Mouse (Mus musculus): ENCODE measurements around the gene Slc46a1. TPM values are rescaled to one million over a fixed set of nuclear protein-coding genes. Genes with fewer than 3 reads are reported as not detected.

Slc46a1 gene
- polyA plus RNA-seq, 1 experiment from 2014 or later, result 7.8 TPM

DNA sequence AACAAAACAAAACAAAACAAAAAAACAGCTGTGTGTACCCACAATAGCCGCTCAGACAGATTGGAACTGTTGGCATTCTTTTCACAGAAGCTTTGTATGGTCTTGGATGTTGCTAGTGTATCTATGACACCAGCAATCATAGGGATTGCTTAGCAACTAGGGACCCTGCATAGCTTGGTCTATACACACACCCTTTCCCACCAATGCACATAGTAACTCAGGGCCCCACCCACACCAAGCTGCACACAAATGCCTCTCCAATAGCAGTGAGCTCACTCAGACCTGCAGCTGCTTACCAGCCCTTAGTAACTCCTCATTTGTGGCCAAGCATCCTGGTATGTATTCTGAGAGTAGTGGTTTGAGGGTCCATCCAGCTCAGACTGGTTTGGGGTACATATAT is 17.3 kb upstream of the Slc46a1 start:
- H3K4me1 ChIP-seq (ENCODE audit: control insufficient read depth, insufficient read depth, low read length), result no peaks in the 10 kb centered on the region
- H3K27me3 ChIP-seq (ENCODE audit: control insufficient read depth, insufficient read depth, low read length), result no peaks in the 10 kb centered on the region
- no peak overlapping the region for H3K4me2 ChIP-seq
- H3K4me3 ChIP-seq (ENCODE audit: low read depth, low read length), result no peak overlapping the region
- no peak for ATAC-seq (replicated peaks; ENCODE audit: insufficient number of reproducible peaks, low FRiP score, low TSS enrichment)
- H3K9me3 ChIP-seq (replicated peaks; ENCODE audit: control insufficient read depth, low read length), result no peaks in the 10 kb centered on the region
- H3K36me3 ChIP-seq (ENCODE audit: control insufficient read depth, insufficient read depth, low read length), result no peaks in the 10 kb centered on the region
- no peak overlapping the region for H3K9ac ChIP-seq (ENCODE audit: low read depth, low read length)
- no peak overlapping the region for H3K27ac ChIP-seq (ENCODE audit: low read depth, low read length)
- WGBS (ENCODE audit: insufficient replicate concordance), result 87% methylated on average over 1 of the region's 1 CpGs

DNA sequence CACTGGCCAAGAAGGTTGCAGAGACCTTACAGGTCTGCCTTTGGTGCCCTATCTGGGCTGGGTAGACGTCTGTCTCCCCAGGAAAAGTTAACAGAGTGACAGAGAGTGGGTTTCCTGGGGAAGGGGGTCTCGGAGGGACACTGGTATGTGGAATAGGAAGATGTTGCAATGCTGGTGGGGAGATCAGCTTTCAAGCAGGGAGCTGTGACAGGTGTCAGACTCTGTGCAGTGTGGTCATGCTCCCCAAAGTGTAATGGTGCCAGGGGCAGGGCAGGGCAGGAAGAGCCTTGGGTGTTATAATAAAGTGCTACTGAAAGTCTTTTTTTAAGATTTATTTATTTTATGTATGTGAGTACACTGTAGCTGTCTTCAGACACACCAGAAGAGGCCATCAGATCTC is 15.2 kb upstream of the Slc46a1 start:
- H3K4me1 ChIP-seq (ENCODE audit: control insufficient read depth, insufficient read depth, low read length), result no peaks in the 10 kb centered on the region
- no peaks in the 10 kb centered on the region for H3K36me3 ChIP-seq (ENCODE audit: control insufficient read depth, insufficient read depth, low read length)
- H3K9ac ChIP-seq (ENCODE audit: low read depth, low read length), result no peak overlapping the region
- H3K27me3 ChIP-seq (ENCODE audit: control insufficient read depth, insufficient read depth, low read length), result no peaks in the 10 kb centered on the region
- H3K4me2 ChIP-seq, result no peak overlapping the region
- no peak for ATAC-seq (replicated peaks; ENCODE audit: insufficient number of reproducible peaks, low FRiP score, low TSS enrichment)
- no peak overlapping the region for H3K27ac ChIP-seq (ENCODE audit: low read depth, low read length)
- H3K9me3 ChIP-seq (replicated peaks; ENCODE audit: control insufficient read depth, low read length), result no peaks in the 10 kb centered on the region
- no peak overlapping the region for H3K4me3 ChIP-seq (ENCODE audit: low read depth, low read length)
- WGBS (ENCODE audit: insufficient replicate concordance), result 35% methylated on average over 2 of the region's 2 CpGs

DNA sequence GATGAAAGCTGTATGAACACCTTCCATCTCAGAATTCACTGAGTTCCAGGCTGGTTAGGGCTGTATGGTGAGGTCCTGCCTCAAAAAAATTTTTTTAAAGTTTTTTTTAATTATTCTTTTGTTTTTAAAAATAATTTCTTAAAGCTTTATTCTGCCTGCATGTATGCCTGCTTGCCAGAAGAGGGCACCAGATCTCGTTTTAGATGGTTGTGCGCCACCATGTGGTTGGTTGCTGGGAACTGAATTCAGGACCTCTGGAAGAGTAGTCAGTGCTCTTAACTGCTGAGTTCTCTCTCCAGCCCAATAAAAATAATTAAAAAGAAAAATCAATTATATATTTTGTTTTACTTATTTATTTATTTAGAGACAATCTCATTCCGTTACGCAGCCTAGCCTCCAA is 11.8 kb upstream of the Slc46a1 start:
- no peak overlapping the region for H3K27ac ChIP-seq (ENCODE audit: low read depth, low read length)
- H3K9ac ChIP-seq (ENCODE audit: low read depth, low read length), result no peak overlapping the region
- 8% methylated on average over 4 of the region's 4 CpGs for WGBS (ENCODE audit: insufficient replicate concordance)
- no peaks in the 10 kb centered on the region for H3K36me3 ChIP-seq (ENCODE audit: control insufficient read depth, insufficient read depth, low read length)
- peaks cover 3% of the 10 kb centered on the region; the same call in 1 of the 2 replicates for H3K4me1 ChIP-seq (ENCODE audit: control insufficient read depth, insufficient read depth, low read length)
- ATAC-seq (replicated peaks; ENCODE audit: insufficient number of reproducible peaks, low FRiP score, low TSS enrichment), result no peak
- no peak overlapping the region for H3K4me3 ChIP-seq (ENCODE audit: low read depth, low read length)
- no peak overlapping the region for H3K4me2 ChIP-seq
- H3K9me3 ChIP-seq (replicated peaks; ENCODE audit: control insufficient read depth, low read length), result no peaks in the 10 kb centered on the region
- H3K27me3 ChIP-seq (ENCODE audit: control insufficient read depth, insufficient read depth, low read length), result 0 out of 2 replicates have a peak, but pooled peaks cover 2% of the 10 kb centered on the region

DNA sequence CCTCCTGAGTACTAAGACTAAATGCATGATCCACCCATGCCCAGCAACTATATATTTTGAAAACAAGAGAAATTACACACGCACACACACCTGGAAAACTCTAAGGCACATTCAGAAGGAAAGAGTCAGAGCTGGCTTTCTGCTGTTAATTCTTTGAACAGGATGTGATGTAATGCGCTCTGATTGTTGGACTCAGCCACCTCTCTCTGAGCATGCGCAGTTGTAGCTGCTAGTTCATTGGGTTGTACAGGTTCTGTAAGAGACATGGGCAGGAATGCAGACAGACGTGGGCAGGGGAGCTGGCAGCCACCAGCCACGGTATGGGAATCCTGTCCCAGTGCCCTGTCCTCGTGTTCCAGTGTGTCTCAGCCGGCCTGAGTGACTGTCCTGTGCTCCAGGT is 11.2 kb upstream of the Slc46a1 start:
- no peak overlapping the region for H3K4me3 ChIP-seq (ENCODE audit: low read depth, low read length)
- no peak overlapping the region for H3K4me2 ChIP-seq
- no peaks in the 10 kb centered on the region for H3K9me3 ChIP-seq (replicated peaks; ENCODE audit: control insufficient read depth, low read length)
- WGBS (ENCODE audit: insufficient replicate concordance), result 68% methylated on average over 7 of the region's 7 CpGs
- peaks cover 3% of the 10 kb centered on the region; the same call in 1 of the 2 replicates for H3K4me1 ChIP-seq (ENCODE audit: control insufficient read depth, insufficient read depth, low read length)
- no peak overlapping the region for H3K27ac ChIP-seq (ENCODE audit: low read depth, low read length)
- no peak for ATAC-seq (replicated peaks; ENCODE audit: insufficient number of reproducible peaks, low FRiP score, low TSS enrichment)
- H3K27me3 ChIP-seq (ENCODE audit: control insufficient read depth, insufficient read depth, low read length), result 0 out of 2 replicates have a peak, but pooled peaks cover 2% of the 10 kb centered on the region
- H3K9ac ChIP-seq (ENCODE audit: low read depth, low read length), result no peak overlapping the region
- no peaks in the 10 kb centered on the region for H3K36me3 ChIP-seq (ENCODE audit: control insufficient read depth, insufficient read depth, low read length)

DNA sequence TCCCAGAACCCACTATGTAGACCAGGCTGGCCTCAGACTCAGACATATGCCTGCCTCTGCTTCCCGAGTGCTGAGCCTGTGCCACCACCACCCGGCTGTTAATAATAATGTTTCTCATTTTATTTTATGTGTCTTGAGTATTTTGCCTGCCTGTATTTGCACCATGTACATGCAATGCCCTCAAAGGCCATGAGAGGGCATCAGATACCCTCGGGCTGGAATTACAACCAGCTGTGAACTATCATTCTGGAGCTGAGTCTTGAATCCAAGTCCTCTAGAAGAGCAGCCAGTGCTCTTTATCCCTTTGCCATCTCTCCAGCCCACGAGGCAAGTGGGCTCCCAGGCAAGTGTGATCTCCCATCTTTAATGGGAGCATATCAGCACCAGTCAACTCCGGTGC is 10.2 kb upstream of the Slc46a1 start:
- H3K4me2 ChIP-seq, result peak overlapping the region; percentile 27
- H3K27me3 ChIP-seq (ENCODE audit: control insufficient read depth, insufficient read depth, low read length), result 0 out of 2 replicates have a peak, but pooled peaks cover 2% of the 10 kb centered on the region
- no peak for ATAC-seq (replicated peaks; ENCODE audit: insufficient number of reproducible peaks, low FRiP score, low TSS enrichment)
- H3K27ac ChIP-seq (ENCODE audit: low read depth, low read length), result no peak overlapping the region
- H3K4me3 ChIP-seq (ENCODE audit: low read depth, low read length), result no peak overlapping the region
- WGBS (ENCODE audit: insufficient replicate concordance), result 30% methylated on average over 5 of the region's 5 CpGs
- H3K9me3 ChIP-seq (replicated peaks; ENCODE audit: control insufficient read depth, low read length), result no peaks in the 10 kb centered on the region
- no peaks in the 10 kb centered on the region for H3K36me3 ChIP-seq (ENCODE audit: control insufficient read depth, insufficient read depth, low read length)
- no peak overlapping the region for H3K9ac ChIP-seq (ENCODE audit: low read depth, low read length)
- peaks cover 3% of the 10 kb centered on the region; the same call in 1 of the 2 replicates for H3K4me1 ChIP-seq (ENCODE audit: control insufficient read depth, insufficient read depth, low read length)

DNA sequence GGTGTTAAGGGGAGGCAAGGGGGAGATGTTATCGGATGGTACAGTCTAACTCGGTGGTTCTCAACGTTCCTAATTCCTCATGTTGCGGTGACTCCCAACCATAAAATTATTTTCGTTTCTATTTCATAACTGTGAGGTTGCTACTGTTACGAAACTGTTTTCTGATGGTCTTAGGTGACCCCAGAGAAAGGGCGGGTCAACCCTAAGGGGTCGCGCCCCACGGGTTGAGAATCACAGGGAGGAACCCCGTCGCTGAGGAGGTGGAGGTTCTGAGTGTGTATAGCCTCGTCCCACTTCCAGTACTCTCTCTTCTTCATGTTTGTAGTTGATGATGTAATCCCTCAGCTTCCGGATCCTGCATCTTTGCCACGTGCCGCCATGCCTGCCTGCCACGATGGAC is 6.8 kb upstream of the Slc46a1 start:
- H3K27me3 ChIP-seq (ENCODE audit: control insufficient read depth, insufficient read depth, low read length), result 0 out of 2 replicates have a peak, but pooled peaks cover 2% of the 10 kb centered on the region
- H3K27ac ChIP-seq (ENCODE audit: low read depth, low read length), result no peak overlapping the region
- H3K9me3 ChIP-seq (replicated peaks; ENCODE audit: control insufficient read depth, low read length), result no peaks in the 10 kb centered on the region
- no peak for ATAC-seq (replicated peaks; ENCODE audit: insufficient number of reproducible peaks, low FRiP score, low TSS enrichment)
- H3K9ac ChIP-seq (ENCODE audit: low read depth, low read length), result no peak overlapping the region
- H3K4me1 ChIP-seq (ENCODE audit: control insufficient read depth, insufficient read depth, low read length), result peaks cover 5% of the 10 kb centered on the region
- no peaks in the 10 kb centered on the region for H3K36me3 ChIP-seq (ENCODE audit: control insufficient read depth, insufficient read depth, low read length)
- no peak overlapping the region for H3K4me3 ChIP-seq (ENCODE audit: low read depth, low read length)
- WGBS (ENCODE audit: insufficient replicate concordance), result 75% methylated on average over 17 of the region's 17 CpGs
- no peak overlapping the region for H3K4me2 ChIP-seq

DNA sequence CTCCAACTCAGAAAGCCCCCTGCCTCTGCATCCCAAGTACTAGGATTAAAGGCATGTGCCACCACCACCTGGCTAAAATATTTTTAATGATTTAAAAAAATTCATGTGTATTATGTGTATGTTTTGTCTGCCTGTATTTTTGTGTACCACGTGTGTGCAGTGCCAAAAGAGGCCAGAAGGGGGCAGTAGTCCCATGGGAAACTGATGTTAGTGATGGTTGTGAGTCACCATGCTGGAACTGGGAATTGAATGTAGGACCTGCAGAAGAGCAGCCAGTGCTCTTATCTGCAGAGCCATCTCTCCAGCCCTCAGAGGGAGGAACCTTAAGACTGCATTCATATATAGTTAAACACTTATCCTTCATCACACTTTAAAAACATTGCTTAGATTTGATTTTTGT is 3.6 kb upstream of the Slc46a1 start:
- no peak for ATAC-seq (replicated peaks; ENCODE audit: insufficient number of reproducible peaks, low FRiP score, low TSS enrichment)
- no peak overlapping the region for H3K4me3 ChIP-seq (ENCODE audit: low read depth, low read length)
- H3K27ac ChIP-seq (ENCODE audit: low read depth, low read length), result no peak overlapping the region
- peaks cover 24% of the 10 kb centered on the region for H3K4me1 ChIP-seq (ENCODE audit: control insufficient read depth, insufficient read depth, low read length)
- H3K9ac ChIP-seq (ENCODE audit: low read depth, low read length), result no peak overlapping the region
- no peaks in the 10 kb centered on the region for H3K9me3 ChIP-seq (replicated peaks; ENCODE audit: control insufficient read depth, low read length)
- no peaks in the 10 kb centered on the region for H3K27me3 ChIP-seq (ENCODE audit: control insufficient read depth, insufficient read depth, low read length)
- 58% methylated on average over 1 of the region's 1 CpGs for WGBS (ENCODE audit: insufficient replicate concordance)
- no peak overlapping the region for H3K4me2 ChIP-seq
- no peaks in the 10 kb centered on the region for H3K36me3 ChIP-seq (ENCODE audit: control insufficient read depth, insufficient read depth, low read length)

DNA sequence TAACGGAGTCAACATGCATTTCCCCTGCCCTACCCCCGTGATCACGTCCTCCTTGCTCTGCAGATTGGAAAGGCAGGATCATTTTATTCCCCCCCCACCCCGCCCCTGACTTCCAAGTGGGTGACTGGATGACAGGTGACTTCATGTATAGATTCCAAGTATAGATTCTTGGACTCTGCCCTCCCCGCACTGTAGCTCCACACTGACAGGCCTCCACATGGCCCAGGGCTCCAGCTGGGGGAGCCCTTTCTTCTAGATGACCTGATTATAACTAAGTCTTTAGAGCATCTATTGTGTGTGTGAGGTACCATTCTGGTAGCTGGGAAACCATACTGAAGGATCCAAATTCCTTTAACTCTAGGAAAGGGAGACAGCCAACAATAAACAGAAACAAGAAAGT is 2.8 kb upstream of the Slc46a1 start:
- 84% methylated on average over 5 of the region's 5 CpGs for WGBS (ENCODE audit: insufficient replicate concordance)
- no peak for ATAC-seq (replicated peaks; ENCODE audit: insufficient number of reproducible peaks, low FRiP score, low TSS enrichment)
- no peaks in the 10 kb centered on the region for H3K27me3 ChIP-seq (ENCODE audit: control insufficient read depth, insufficient read depth, low read length)
- H3K36me3 ChIP-seq (ENCODE audit: control insufficient read depth, insufficient read depth, low read length), result no peaks in the 10 kb centered on the region
- H3K4me1 ChIP-seq (ENCODE audit: control insufficient read depth, insufficient read depth, low read length), result peaks cover 24% of the 10 kb centered on the region
- no peak overlapping the region for H3K4me3 ChIP-seq (ENCODE audit: low read depth, low read length)
- no peak overlapping the region for H3K9ac ChIP-seq (ENCODE audit: low read depth, low read length)
- H3K9me3 ChIP-seq (replicated peaks; ENCODE audit: control insufficient read depth, low read length), result no peaks in the 10 kb centered on the region
- H3K27ac ChIP-seq (ENCODE audit: low read depth, low read length), result no peak overlapping the region
- no peak overlapping the region for H3K4me2 ChIP-seq

DNA sequence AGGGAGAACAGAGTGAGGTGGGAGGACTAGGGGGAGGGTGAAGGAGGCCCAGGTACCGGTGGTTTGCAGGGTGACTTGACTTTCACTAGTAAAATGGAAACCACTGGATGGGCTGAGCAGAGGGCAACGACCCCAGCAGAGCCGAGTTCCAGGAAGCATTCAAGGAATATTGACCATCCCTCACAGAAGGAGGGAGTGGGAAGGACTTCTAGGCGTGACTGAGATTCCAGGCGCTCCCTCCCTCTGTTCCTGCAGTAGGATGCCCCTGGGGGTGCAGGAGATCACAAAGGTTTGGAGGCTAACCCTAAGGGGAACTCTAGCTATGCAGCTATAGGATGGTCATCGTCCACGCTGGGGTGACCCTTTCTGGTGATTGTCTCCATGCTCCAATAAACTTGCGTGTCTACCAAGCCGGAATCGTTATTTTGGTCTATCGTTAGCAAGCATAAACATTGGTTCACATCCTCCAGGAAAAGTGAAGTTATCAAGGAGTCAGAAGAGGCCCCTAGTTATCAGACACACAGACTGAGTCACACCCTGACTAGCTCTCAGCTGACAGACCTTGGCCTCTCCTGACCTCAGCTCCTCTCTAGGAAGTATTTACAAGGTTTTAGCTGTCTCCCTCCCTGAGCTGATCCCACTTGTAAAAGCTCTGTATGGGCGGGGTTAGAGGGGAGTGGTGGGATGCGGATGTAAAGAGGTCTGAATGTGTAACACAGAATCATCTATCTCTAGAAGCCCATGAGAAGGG is 2.0 kb upstream of the Slc46a1 start:
- Histone ChIP-seq H3K36me3 (ENCODE audit: control insufficient read depth, insufficient read depth, low read length) (no peaks in the 10 kb centered on the region), H3K4me3 (ENCODE audit: low read depth, low read length) (no peak overlapping the region), H3K9ac (ENCODE audit: low read depth, low read length) (no peak overlapping the region; the same call in 1 of the 2 replicates), H3K27me3 (ENCODE audit: control insufficient read depth, insufficient read depth, low read length) (no peaks in the 10 kb centered on the region), H3K27ac (ENCODE audit: low read depth, low read length) (no peak overlapping the region), H3K4me2 (no peak overlapping the region), H3K9me3 (replicated peaks; ENCODE audit: control insufficient read depth, low read length) (no peaks in the 10 kb centered on the region), H3K4me1 (ENCODE audit: control insufficient read depth, insufficient read depth, low read length) (peaks cover 24% of the 10 kb centered on the region)
- ATAC-seq (replicated peaks; ENCODE audit: insufficient number of reproducible peaks, low FRiP score, low TSS enrichment), result 0 out of 2 replicates have a peak, but pooled peaks have one; percentile 22
- 46% methylated on average over 13 of the region's 13 CpGs for WGBS (ENCODE audit: insufficient replicate concordance)

Measured in heart, embryonic 11.5 days (tissue).